Mouse (Mus musculus): ENCODE data around the gene Wnt7a. TPM values are rescaled to one million over a fixed set of nuclear protein-coding genes. Genes with fewer than 3 reads are reported as not detected.

Wnt7a gene
- not detected in 2 replicates for polyA plus RNA-seq (2012; rRNA removed)

DNA sequence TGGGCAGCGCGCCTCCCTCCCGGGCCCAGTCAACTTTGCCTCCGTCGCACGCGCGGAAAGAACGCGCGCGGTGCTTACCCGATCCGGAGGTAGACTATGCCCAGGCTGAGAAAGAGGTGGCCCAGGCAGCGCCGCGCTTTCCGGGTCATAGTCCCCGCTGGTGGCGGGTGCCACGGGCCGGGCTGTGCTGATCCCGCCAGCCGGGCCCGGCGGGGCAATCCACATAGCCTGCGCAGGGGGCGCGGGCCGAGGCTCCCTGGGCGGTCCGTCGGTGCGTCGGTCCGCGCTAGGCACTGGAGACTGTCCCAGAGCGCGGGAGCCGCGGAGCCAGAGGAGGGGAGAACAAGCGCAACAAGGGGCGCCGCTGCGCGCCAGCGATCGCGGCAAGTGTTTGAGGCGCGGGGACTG is at the start of gene Wnt7a:
Gene Wnt7a (minus strand): TSS at position 403 of the 408 bp plus-strand sequence.
- no peak for DNase-seq (ENCODE audit: low spot score)

- no peak for DNase-seq (ENCODE audit: low spot score)
Observed at GRCm38 (mm10) chr6:91459471-91459870, 48.3 kb upstream of the Wnt7a start.

- no peak for DNase-seq (ENCODE audit: low spot score)
Observed at GRCm38 (mm10) chr6:91454546-91454945, 43.4 kb upstream of the Wnt7a start.

GRCm38 (mm10) chr6:91452056-91452455 is 40.9 kb upstream of the Wnt7a start:
- no peak for DNase-seq (ENCODE audit: low spot score)

DNA sequence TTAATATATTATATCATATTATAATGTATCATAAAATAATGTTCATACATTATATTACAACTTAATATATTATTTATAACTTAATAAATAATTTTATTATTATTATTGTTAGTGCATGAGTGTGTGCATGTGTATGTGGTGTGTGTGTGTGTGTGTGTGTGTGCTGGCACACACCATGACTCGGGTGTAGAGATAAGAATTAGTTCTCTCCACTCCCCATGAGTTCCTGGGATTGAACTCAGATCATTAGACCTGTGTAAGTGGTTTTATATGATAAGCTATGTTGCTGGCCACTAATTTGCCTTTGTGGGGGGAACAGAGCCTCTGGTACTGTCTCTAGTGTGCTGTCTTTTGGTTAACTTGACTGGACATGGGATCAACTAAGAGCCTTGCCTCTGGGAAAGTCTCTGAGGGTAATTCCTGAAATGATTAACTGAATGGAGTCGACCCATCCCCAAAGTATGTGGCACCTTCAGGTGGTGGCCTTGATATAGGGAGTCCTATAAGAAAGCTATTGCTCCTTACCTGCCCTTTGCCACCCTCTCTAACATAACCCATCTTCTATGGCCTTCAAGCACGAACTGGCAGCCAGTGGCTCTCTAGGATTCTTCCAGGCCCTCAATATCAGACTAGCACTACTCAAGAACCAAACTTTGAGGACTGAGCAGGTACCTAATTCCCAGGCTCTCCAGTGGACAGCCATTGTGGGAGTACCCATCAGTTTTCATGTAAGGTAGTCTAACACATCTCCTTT is 38.5 kb upstream of the Wnt7a start:
- DNase-seq (ENCODE audit: low spot score): no peak

- no peak for DNase-seq (ENCODE audit: low spot score)
Observed at GRCm38 (mm10) chr6:91445316-91445715, 34.2 kb upstream of the Wnt7a start.

GRCm38 (mm10) chr6:91441145-91441662 is 30.0 kb upstream of the Wnt7a start:
- no peak for DNase-seq (ENCODE audit: low spot score)

- DNase-seq (ENCODE audit: low spot score): peak; percentile 86
Observed at GRCm38 (mm10) chr6:91440474-91441144, 29.4 kb upstream of the Wnt7a start.

- no peak for DNase-seq (ENCODE audit: low spot score)
Observed at GRCm38 (mm10) chr6:91424151-91424550, 13.0 kb upstream of the Wnt7a start.

GRCm38 (mm10) chr6:91421629-91422028 is 10.5 kb upstream of the Wnt7a start:
- no peak for DNase-seq (ENCODE audit: low spot score)

DNA sequence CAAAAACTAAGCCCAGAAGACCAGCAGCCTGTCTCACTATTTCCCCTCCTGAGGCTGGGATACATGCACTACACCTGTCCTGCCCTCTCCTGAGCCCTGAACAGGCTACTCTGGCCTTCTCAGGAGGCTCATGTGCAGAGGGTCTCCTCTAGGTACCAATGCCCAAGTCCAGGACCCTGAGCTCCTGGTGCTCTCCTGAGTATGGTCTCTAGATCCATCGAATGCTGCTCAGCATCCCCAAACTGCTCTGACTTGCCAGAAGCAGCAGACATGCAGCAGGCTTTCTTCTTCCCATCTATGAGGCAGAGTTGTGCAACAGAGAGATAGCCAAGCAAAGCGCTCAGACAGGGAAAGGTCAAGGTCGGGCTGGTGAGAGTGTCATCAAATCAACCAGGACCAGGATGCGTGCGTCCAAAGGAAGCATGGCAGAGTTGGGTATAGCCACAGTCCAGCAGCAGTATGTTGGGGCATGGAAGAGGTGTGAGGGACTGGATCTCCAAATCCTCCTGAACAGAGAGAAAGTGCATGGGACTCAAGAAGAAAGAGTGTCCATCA is 6.2 kb upstream of the Wnt7a start:
- DNase-seq (ENCODE audit: low spot score): no peak

- DNase-seq (ENCODE audit: low spot score): no peak
Observed at GRCm38 (mm10) chr6:91416146-91416545, 5.0 kb upstream of the Wnt7a start.

- DNase-seq (ENCODE audit: low spot score): no peak
Observed at GRCm38 (mm10) chr6:91414890-91415289, 3.7 kb upstream of the Wnt7a start.

DNA sequence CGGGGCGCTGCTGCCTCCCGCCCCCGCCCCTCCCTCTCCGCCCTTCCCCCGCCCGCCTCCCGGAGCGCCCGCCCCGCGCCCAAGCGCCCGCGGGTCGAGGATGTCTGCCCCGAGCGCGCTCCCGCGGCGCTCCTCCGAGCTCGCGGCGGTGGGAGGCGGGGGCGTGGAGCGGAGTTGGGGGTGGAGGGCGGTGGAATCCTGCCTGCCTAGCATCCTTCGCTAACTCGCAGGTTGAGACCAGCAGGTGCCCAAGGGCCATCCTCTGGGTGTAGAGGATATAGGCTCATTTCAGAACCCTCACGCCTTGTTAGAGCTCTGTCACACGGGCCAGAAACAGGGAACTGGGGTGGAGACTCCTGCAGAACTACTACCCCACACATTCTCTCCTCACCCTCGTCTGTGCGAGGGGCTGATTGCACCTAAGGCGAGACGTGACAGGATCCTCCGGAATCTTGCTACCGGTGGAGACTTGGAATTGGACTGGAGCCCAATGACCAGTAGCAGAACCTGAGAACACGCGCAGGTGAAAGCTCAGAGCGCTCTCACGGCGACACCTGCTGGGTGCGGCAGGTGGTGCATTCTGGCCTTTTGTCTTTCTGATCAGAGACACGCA is 312 bp upstream of the Wnt7a start:
- DNase-seq (ENCODE audit: low spot score): peak; percentile 59

- no peak for DNase-seq (ENCODE audit: low spot score)
Observed at GRCm38 (mm10) chr6:91410168-91410780, 889 bp downstream of the Wnt7a start.

DNA sequence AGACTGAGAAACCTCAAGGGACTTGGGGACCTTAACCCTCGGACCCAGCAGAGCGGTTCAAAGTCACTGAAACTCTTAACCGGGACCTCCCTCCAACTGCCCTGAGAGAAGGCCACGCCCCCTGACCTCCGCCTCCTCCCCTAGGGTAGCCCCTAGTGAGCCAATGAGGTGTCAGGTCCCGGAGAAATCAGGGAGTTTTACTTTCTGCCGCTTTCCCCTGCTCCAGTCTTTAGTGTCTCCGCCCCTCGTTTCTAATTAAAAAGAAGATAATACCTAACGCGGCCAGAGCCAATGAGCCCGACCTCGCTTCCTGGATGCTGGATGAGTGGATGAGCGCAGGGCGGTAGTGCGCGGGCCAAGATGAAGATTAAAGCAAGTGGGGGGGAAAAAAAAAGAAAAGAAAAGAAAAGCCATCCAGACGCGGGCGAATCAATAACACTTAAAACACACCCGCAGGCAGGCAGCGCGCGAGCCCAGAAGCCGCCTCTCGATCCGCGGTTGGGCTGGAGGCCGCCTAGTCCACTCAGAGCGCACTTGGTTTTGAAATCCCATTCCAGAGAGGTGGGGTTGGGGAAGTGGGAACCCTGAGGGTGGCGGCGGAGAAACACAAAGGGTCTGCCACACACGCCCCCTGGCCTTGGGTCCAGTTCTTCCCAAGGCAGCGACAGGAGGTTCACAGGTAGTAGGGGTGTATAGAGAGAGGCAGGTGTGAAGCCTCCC is 1.6 kb downstream of the Wnt7a start:
- DNase-seq (ENCODE audit: low spot score): no peak

DNA sequence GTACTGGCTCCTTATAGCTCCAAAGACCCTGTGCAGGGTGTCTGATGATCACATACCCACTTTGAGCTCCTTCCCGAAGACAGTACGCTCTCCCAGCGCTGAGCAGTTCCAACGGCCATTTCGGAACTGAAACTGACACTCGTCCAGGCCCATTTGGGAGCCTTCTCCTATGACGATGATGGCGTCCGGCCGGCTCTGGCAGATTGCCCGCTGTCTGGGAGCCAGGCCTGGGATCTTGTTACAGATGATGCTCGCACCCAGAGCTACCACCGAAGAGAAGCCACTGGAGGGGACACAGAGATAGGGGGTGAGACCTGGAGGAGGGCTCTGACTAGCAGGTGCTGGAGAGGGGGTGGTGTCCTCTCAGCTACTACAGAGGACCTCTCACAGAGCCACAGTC is 2.5 kb downstream of the Wnt7a start:
- no peak for DNase-seq (ENCODE audit: low spot score)

DNA sequence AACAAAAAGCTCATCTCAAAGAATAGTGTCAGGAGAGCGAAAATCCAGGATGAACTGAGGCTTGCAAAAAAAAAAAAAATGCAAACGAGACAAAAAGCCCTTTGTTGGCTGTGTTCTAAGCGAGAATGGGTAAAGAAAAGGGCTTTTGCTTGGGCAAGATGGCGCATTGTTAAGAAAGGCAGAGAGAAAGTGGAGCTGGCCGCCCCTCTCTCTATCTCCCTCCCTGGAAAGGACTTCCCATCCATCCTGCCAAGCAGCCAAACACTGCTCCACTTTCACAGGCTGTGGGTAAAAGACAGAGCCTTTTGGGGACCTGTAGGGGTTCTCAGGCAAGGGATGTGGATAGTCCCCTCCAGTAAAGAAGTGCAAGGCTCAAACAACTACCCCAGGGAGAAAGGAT is 9.6 kb downstream of the Wnt7a start:
- no peak for DNase-seq (ENCODE audit: low spot score)

GRCm38 (mm10) chr6:91400514-91400913 is 10.6 kb downstream of the Wnt7a start:
- DNase-seq (ENCODE audit: low spot score): no peak

DNA sequence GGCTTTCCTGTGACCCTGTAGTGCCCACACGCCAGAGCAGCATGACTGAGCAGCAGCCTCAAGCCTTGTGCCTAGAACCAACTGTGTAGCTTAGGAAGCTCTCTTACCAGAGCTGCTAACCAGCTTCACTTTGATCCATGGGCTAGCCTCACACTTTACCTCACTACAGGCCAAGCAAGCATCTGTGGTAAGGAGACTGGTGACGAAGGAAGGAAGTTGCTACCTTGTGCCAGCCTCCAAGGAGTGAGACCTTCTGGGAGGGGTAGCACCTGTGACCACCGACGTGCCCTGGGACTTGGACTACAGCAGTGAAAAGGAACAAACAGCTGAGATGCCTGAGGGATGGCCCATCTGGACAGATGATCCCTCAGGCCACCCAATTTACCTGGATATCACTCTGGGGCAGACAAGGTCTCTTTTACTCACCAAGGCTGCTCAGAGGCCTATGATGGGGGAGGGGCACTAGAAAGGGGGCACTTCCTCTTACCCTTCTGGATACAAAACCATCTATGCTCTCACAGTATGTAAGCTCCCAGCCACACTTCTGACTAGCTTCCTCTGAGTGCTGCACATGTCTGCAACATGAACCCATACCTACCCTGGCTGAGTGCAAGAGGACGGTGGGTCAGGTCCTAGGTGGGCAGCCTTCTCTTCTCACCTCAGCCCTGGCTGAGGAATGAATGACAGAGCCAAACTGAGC is 18.5 kb downstream of the Wnt7a start:
- DNase-seq (ENCODE audit: low spot score): no peak

DNA sequence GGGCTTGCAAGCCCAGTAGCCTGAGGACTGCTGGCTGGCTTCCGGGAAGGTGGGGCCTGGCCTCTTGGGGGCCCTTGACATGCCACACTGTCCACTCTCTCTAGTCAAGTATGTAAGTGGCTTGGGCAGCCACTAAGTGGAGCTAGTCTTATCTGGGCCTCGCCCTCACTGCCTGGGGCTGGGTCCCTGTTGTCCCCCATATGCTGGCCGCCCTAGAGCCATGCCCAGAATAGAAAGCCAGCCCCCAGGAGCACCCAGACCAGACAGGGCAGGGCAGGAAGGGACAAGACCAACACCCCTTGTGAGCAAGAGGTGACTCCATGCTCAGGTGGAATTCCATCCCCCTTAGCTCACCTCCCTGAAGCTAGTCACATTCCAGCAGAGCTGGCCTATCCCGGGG is 22.0 kb downstream of the Wnt7a start:
- DNase-seq (ENCODE audit: low spot score): no peak
